Mouse (Mus musculus) Patski (cell line): ENCODE measurements around the gene Lrrtm1. TPM values are rescaled to one million over a fixed set of nuclear protein-coding genes. Genes with fewer than 3 reads are reported as not detected.

Experiments
- ATAC-seq: fragments of 100-300 bp; one replicate; pipeline ENCODE4 v1.8.0; 2021
- CTCF ChIA-PET: fragments of 350-600 bp; sonication (Branson Sonifier 250); formaldehyde crosslinking; loops from one replicate; lab custom pipeline; 2022; ENCODE audit warnings: inconsistent platforms; lab: Charles Lee
- POLR2A ChIA-PET: fragments of 350-600 bp; sonication (Branson Sonifier 250); formaldehyde crosslinking; loops from one replicate; lab custom pipeline; 2022; ENCODE audit warnings: antibody characterized with exemption, inconsistent platforms; lab: Charles Lee
- DNase-seq: peaks from one replicate; pipeline ENCODE4 v3.0.0-alpha.2; 2011; ENCODE audit warnings: low read depth, low spot score
- H3K27me3 ChIP-seq: fragments of 371-371 bp; one replicate; pipeline ENCODE4 v1.5.1; 2021
- CTCF ChIP-seq: fragments of 100-300 bp; IDR thresholded peaks from one replicate; pipeline ENCODE4 v1.5.1; 2021
- in situ Hi-C: fragments of 300-500 bp; cut with MboI; formaldehyde crosslinking; loops from 3 replicates; pipeline ENCODE4 v1.11.1; 2018; ENCODE audit warnings: low pct_unique_long_range_greater_than_20kb, mixed read lengths
- polyA plus RNA-seq: library from polyadenylated mRNA; unstranded; gene quantifications from one replicate; pipeline ENCODE4 v1.2.3, GENCODE M21; 2021

Lrrtm1 gene
- 0.18 TPM for polyA plus RNA-seq

- TF ChIP-seq CTCF = no peak
- in situ Hi-C loops = no loop called here
- peak; percentile 29 for ATAC-seq
- ChIA-PET CTCF (no interaction called here), POLR2A (interaction anchor here (0.7 kb wide), 1 partner anchor 138 kb away, joined by 5 read pairs; no protein-coding TSS in a partner anchor)
- DNase-seq = no peak
- H3K27me3 ChIP-seq = peaks cover 17% of the 10 kb centered on the region
Observed at GRCm38 (mm10) chr6:77242601-77243406, at the start of gene Lrrtm1. Gene Lrrtm1 (plus strand): TSS chr6:77242689.

- no peak for TF ChIP-seq CTCF
- CTCF ChIA-PET = no interaction called here
- DNase-seq (no peak), ATAC-seq (no peak)
- in situ Hi-C loops = no loop called here
- H3K27me3 ChIP-seq = no peaks in the 10 kb centered on the region
- POLR2A ChIA-PET = no interaction called here
Observed at GRCm38 (mm10) chr6:77196650-77197049, 45.8 kb upstream of the Lrrtm1 start.

GRCm38 (mm10) chr6:77199375-77199774, 43.1 kb upstream of the Lrrtm1 start:
- ChIA-PET CTCF (no interaction called here), POLR2A (no interaction called here)
- no peaks in the 10 kb centered on the region for H3K27me3 ChIP-seq
- ATAC-seq = no peak
- no peak for DNase-seq
- no peak for TF ChIP-seq CTCF
- in situ Hi-C loops = no loop called here

GRCm38 (mm10) chr6:77209183-77209582, 33.3 kb upstream of the Lrrtm1 start:
- DNase-seq (no peak), ATAC-seq (no peak)
- CTCF ChIA-PET = no interaction called here
- no peak for TF ChIP-seq CTCF
- in situ Hi-C loops = no loop called here
- no peaks in the 10 kb centered on the region for H3K27me3 ChIP-seq
- POLR2A ChIA-PET = no interaction called here

- DNase-seq (no peak), ATAC-seq (no peak)
- no peak for TF ChIP-seq CTCF
- no peaks in the 10 kb centered on the region for H3K27me3 ChIP-seq
- ChIA-PET POLR2A (no interaction called here), CTCF (no interaction called here)
- in situ Hi-C loops = no loop called here
Observed at GRCm38 (mm10) chr6:77209929-77210328, 32.6 kb upstream of the Lrrtm1 start.

- DNase-seq (peak; percentile 1), ATAC-seq (peak; percentile 26)
- no peak for TF ChIP-seq CTCF
- in situ Hi-C loops = no loop called here
- H3K27me3 ChIP-seq = no peaks in the 10 kb centered on the region
- ChIA-PET POLR2A (interaction anchor here (0.6 kb wide), 1 partner anchor 444 kb away, joined by 4 read pairs; no protein-coding TSS in a partner anchor), CTCF (no interaction called here)
Observed at GRCm38 (mm10) chr6:77213757-77214409, 28.6 kb upstream of the Lrrtm1 start.

GRCm38 (mm10) chr6:77215322-77215721, 27.2 kb upstream of the Lrrtm1 start:
- CTCF ChIA-PET = no interaction called here
- no peak for ATAC-seq
- no peaks in the 10 kb centered on the region for H3K27me3 ChIP-seq
- DNase-seq = no peak
- no peak for TF ChIP-seq CTCF
- POLR2A ChIA-PET = no interaction called here
- in situ Hi-C loops = no loop called here

GRCm38 (mm10) chr6:77218875-77219274, 23.6 kb upstream of the Lrrtm1 start:
- DNase-seq = no peak
- in situ Hi-C loops = no loop called here
- no peaks in the 10 kb centered on the region for H3K27me3 ChIP-seq
- ATAC-seq = no peak
- ChIA-PET CTCF (no interaction called here), POLR2A (no interaction called here)
- TF ChIP-seq CTCF = no peak

- in situ Hi-C loops = no loop called here
- CTCF ChIA-PET = no interaction called here
- no peak for DNase-seq
- POLR2A ChIA-PET = no interaction called here
- TF ChIP-seq CTCF = no peak
- ATAC-seq = no peak
- no peaks in the 10 kb centered on the region for H3K27me3 ChIP-seq
Observed at GRCm38 (mm10) chr6:77220776-77221175, 21.7 kb upstream of the Lrrtm1 start.

GRCm38 (mm10) chr6:77222849-77223638, 19.4 kb upstream of the Lrrtm1 start:
- no peak for TF ChIP-seq CTCF
- ChIA-PET CTCF (no interaction called here), POLR2A (no interaction called here)
- ATAC-seq (no peak), DNase-seq (no peak)
- no peaks in the 10 kb centered on the region for H3K27me3 ChIP-seq
- in situ Hi-C loops = no loop called here
